Mouse (Mus musculus) gastrocnemius, postnatal 10 days (tissue): ENCODE data around the gene Zdhhc14. TPM values are rescaled to one million over a fixed set of nuclear protein-coding genes. Genes with fewer than 3 reads are reported as not detected.

ENCODE experiments used
- DNase-seq: peaks from one replicate; pipeline ENCODE4 v3.0.0; 2021; ENCODE audit warnings: mixed read lengths
- total RNA-seq, 2 experiments: library from RNA; stranded (reverse); gene quantifications; 2 replicates each; pipeline ENCODE4 v1.2.3; 2021

The Zdhhc14 gene
- total RNA-seq, 2 experiments from 2014 or later = 2.8 to 4.0 TPM

DNA sequence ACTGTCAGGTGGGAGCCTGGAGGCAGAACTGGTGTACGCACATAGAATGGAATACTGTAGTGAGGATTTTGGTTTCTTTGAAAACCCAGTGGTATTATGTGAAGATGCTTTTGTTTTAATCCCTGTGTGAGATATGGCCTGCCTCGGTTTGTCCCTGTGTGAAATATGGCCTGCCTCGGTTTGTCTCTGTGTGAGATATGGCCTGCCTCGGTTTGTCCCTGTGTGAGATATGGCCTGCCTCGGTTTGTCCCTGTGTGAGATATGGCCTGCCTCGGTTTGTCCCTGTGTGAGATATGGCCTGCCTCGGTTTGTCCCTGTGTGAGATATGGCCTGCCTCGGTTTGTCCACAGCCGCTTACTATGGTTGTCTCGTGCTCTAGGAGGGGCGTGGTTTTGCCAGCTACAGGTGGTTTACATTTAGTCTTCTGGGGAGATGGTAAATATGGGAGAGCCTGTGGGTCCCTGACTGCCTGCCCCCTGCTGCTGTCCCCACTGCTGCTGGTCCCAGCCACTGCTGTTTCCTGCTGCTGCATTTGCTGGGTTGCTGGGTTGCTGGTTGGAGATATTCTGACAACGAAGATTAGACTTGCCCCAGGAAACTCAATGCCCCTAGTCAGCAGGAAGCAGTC, 299.9 kb downstream of the Zdhhc14 start:
- no peak for DNase-seq

DNA sequence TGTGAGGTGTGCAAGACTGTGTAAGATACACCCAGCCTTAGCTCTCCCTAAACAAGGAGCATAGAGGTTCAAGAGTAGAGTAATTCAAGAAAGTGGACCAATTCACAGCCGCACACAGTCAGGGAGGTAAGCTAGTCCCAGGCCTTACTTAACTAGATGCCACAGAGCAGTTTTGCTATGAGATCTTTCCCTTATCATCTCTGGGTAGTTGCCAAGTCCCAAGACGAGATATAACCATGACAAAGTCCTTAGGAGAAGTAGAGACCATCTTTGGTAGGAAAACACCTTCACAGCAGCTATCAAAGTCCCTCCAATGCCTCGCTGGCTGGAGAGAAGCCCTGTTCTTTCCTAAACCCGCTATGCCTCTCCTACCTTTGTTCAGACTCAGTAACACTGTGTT, 301.2 kb downstream of the Zdhhc14 start:
- DNase-seq = no peak

DNA sequence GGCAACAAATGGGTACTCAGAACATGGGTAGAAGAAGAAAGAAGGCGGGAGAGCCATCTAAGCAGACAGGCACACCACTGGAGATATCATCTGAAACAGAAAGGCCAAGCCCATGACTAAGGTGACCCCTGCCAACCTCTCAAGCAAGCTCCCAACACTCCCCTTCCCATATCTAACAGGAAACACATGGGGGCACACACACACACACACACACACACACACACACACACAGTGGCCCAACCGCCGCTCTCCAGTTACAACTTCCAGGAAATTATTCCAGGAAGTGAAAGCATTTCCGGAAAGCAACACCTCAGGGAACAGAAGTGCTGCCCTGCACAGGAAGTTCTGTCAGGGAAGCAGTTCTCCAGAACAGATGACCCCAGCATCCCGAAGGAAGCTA, 301.9 kb downstream of the Zdhhc14 start:
- DNase-seq = no peak

DNA sequence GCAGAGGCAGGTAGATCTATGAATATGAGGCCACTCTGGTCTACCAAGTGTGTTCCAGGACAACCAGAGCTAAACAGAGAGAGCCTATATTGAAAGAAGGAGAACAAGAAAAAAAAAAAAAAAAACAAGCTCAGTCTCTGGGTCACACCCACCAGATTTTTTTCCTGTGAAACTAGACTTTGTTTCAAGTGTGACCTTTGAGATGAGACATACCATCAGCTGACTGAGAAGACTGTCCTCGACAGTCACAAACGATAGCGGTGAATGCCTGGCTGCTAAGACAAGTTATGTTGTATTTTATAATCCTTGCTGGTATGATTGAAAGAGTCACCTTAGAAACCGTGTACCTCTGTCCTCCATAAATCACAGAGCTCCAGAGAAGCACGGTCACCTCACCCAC, 303.0 kb downstream of the Zdhhc14 start:
- DNase-seq = no peak

DNA sequence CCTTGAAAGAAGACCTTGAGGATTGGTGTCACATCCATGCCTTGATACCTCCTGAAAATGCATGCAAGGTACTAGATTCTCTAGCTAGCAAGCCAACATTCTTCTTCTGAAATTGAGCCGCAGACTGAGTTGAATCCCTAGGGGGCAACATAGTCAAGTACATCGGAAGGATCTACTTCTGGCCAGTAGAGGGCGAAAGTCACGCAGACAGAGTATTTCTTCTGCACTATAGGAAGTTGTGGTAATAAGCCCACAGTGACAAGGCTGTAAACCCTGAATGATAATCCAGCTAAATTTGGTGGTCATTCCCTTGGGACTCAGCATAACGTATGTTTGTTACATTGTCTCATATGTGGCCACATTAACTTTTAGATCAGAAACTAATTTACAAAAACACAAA, 303.5 kb downstream of the Zdhhc14 start:
- DNase-seq = peak; percentile 46

DNA sequence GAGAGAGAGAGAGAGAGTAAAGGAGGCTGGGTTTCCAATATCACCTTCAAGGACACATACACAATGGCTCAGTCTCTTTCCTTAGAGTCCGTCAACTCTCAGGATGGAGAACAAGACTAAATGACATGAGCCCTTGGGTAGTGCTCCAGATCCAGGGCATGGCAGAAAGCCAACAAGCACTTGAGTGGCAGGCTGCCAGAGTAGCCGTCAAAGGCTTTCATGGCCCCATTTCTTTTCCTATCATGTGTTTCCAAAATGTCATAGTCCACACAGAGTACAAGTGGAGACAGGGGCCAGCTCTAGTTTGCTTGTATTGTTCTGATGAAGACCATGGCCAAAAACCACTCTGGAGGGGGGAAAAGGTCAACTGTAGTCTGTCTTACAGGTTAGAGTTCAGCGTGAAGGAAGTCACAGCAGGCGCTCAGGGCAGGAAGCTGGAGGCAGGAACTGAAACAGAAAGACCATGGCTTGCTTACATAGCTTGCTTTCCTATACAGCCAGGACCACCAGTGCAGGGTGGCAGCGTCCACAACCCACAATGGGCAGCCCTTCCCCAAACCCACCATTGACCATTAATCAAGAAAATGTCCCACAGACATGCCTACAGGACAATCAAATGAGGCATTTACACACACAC, 304.9 kb downstream of the Zdhhc14 start:
- no peak for DNase-seq

DNA sequence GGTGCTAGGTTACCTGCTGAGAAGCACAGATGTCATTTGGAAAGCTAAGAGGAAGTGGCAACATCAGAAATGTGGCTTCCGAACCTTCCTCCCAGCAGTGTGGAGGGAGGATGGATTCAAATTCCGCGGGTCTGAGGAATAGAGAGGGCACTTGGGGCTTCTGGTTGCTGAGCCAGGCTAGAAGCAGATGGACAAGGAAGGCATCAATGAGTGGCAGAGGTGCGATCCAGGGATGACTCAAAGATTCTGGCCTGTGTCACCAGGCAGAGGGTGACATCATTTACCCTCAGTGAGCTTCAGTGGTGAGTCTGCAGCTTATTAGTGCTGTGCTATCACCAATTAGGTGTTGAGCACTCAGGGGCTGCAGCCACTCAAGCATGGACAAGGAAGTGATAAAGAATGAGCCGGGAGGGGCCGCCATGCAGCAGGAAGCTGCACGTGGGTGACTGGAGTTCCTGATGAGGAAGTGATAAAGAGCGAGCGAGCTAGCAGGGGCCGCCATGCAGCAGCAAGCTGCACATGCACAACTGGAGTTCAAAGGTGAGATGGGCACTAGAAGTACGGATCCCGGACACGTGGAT, 306.0 kb downstream of the Zdhhc14 start:
- DNase-seq = no peak

DNA sequence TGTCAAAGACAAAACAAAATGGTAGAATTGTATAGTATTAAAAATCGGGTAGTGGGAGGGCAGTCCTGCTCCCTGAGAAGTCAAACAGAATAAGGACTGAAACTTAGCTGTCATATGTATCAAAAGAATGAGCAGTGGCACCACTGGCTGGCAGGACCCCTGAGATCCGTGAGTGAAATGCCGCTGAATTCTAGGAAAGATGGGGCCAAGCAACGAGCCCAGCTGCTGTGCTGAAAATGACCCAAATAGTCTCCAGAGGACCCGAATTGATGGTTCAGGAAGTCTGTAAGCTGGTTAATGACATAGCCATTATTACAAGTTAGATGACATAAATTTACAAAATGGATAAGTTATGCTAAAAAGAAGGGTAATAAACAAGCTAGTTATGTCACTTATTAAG, 306.5 kb downstream of the Zdhhc14 start:
- DNase-seq = no peak

DNA sequence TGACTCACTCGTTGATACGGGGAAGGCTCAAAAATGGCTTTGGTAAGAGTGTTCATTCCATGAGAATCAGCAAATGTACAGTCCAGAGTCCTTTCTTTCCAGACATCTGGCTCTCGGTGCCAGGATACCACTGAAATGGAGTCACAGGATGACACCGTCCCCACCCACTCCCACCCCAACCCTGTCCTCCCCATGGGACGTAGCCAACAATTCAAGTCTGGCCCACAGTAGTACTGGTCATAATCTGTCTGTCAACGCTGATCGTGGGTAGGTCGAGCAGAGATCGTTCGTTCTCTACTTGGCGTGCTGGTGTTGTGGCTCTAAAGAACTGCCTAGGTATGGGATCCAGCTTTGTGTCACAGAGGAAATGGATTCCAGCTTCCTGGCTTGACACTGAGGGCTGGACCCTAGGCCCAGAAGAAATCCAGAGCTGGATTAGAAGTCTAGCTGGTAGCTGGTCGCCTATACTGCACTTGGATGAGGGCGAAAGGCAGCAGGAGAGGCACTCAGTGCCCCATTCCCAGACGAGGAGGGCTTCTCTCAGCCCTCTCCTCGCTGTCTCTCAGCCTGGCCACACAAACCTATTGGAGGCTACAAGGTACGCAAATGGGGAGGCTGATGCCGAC, 307.2 kb downstream of the Zdhhc14 start:
- DNase-seq = no peak

DNA sequence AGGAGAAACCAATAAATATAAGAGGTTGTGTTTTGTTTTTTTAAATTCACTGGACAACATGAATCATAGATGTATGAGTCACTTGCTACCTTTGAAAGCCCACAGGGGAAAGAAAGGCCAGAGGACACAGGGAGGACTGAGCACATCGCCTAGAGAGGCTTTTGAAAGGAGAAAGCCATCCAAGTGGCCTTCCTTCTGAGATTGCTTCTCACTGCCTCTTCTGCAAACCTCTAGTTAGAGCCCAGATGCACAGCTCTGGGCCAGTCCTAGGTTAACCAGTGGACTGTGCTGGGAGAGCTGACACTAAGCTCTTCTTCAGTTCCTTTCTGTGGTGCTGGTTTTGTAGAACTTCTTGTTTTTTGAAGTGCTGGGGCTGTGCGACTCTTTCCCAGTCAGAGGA, 307.9 kb downstream of the Zdhhc14 start:
- DNase-seq = no peak

DNA sequence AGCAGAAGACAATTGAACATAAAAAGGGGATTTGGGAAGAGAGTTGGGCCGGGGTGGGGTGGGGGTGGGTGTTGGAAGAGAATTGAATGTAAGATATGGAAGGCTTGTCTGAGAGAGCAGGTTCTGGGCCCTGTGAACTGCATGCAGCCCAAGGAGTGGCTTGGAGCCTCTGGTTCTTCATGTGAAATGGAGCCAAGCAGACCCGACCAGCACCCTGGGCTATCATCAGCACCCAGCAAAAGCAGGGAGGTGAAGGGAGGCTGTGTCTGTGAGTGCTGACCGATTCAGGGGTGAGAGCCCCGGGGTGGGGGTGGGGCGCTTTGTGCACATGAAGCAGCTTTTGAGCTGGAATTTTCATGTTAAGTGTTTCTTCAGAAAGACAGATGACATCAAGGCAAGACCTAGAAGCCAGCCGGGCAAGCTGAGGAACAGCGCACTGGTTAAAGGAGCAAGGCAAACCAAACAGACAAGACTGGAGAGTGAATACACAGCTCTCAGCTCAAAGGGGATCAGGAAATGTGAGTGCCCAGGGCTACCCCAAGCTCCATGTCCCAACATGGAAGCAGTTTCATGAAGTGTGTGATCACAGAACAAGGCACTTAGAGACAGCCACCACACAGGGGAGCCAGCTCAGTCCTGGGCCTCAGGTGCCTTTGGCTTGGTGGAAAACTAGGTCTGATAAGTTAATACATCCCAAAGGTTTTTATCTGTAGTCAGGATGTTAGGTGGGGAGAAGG, 308.6 kb downstream of the Zdhhc14 start:
- no peak for DNase-seq

DNA sequence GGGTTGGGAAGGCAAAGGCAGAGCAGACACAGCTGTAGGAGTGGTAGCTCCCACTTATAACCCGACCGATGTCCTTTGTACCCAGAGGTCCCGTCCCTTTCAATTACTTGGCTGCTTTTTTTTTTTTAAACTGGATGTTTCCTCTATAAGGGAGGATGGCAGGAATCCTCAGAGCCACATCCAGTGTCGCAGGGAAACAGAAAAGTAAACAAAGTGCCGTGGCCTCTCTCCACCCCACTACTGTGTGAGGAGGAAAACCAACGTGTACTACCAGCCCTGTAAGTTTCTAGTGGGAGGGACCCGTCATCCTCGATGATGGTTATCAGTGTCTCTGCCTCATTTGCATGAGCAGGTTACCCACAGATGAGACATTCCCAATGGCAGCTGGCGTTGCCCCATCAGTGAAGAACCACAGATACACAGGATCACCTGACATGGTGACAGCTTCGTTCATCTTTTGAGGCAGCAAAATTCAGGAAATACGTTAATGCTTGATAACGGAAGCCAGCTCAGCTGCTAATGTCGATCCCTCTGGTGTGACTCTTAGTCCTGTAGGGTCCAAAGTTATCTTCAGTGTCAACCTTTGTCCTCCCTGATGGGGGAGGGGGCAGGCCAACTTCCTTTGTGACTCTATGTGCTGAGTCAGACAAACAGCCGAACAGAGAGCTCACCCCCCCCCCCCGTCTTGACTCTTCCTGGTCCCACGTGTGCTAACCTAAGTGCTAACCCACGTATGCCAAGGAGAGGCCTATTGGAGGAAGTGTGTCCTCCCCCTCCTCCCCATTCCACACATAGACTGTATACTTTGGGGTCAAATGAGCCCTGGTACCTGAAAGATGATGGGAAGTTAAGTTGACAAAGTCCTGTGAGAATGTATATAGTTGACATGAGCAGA, 309.7 kb downstream of the Zdhhc14 start:
- DNase-seq = no peak

DNA sequence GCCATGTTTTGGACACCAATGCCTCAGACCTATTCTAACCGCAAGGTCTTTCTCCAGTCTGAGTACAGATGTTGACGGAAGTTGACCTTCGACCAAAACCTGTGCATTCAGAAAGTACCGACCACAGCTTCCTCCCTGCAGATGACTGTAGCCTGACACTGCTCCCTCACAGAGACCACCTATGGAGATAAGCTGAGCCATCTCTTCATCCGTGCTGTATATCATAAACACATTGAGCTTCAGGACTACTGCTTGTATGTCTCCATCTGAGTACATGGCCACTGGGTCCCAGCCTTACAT, 310.2 kb downstream of the Zdhhc14 start:
- no peak for DNase-seq

Other genes with a start within 250 kb of the Zdhhc14 start
- gene Ldhal6b, start 73.8 kb upstream of the Zdhhc14 start, total RNA-seq = 1 to 10 TPM in 1 of 2 experiments, under 1 TPM in 1; 0.59 to 1.1 TPM
- gene Tmem242, start 52.3 kb upstream of the Zdhhc14 start, total RNA-seq = 100 to 1,000 TPM; 117 to 134 TPM